Mouse (Mus musculus): Measurements from ENCODE around the gene Cxxc4.

- TF ChIP-seq POLR2A (IDR thresholded peaks at IDR 0.05; ENCODE audit: control insufficient read depth, extremely low read depth, insufficient read depth, low read length, poor library complexity) (no peak), CTCF (IDR thresholded peaks at IDR 0.05; ENCODE audit: borderline replicate concordance, control insufficient read depth, extremely low read depth, insufficient read depth, low read length, poor library complexity) (no peak)
These were observed 3.5 kb upstream of the Cxxc4 start for GRCm38 (mm10) chr3:134232753-134233152.

Measured in thymus, adult 2 months (tissue).